Mouse (Mus musculus): Measurements from ENCODE around the gene Ccdc173.

GRCm38 (mm10) chr2:69763340-69763739 lies 26.0 kb downstream of the Ccdc173 start:
- TF ChIP-seq POLR2A (IDR thresholded peaks at IDR 0.05; ENCODE audit: low read depth, low read length) (no peak), CTCF (IDR thresholded peaks at IDR 0.05; ENCODE audit: borderline replicate concordance, insufficient read depth, low read length) (no peak)

Data from embryonic fibroblast, embryonic 13.5 days (primary cell).